Mouse (Mus musculus) CH12.LX (cell line): ENCODE results near the gene Prkca. TPM values are rescaled to one million over a fixed set of nuclear protein-coding genes. Genes with fewer than 3 reads are reported as not detected.
A peak's percentile ranks its signal among the peaks of the same experiment; 100 is the strongest.

ENCODE experiments used
- DNase-seq: peaks from one replicate; pipeline ENCODE4 v3.0.0-alpha.2; 2013; ENCODE audit errors: extremely low read depth
- H3K27ac ChIP-seq: 2 replicates; pipeline ENCODE4 v1.5.1; 2012; ENCODE audit warnings: low read depth, mild to moderate bottlenecking, control low read depth, moderate library complexity; ENCODE audit not compliant: insufficient read depth
- H3K27me3 ChIP-seq: replicated peaks from 2 replicates; pipeline ENCODE3; 2012; ENCODE audit warnings: inconsistent platforms
- H3K36me3 ChIP-seq, 2 experiments: replicated peaks in 1 of 2; 2 replicates each; pipeline versions ENCODE3 to v1.6.1; 2012; ENCODE audit warnings: inconsistent platforms in 1 of 2, low read length in 1 of 2, mild to moderate bottlenecking in 1 of 2, mixed read lengths in 1 of 2, moderate library complexity in 1 of 2; ENCODE audit not compliant: control insufficient read depth in 1 of 2, insufficient read depth in 1 of 2
- H3K4me1 ChIP-seq, 2 experiments: 2 replicates each; pipeline ENCODE4 v1.6.1; 2012; ENCODE audit warnings: inconsistent platforms in 1 of 2, moderate library complexity in 1 of 2; ENCODE audit not compliant: insufficient read depth in 2 of 2, control insufficient read depth in 1 of 2
- H3K4me2 ChIP-seq: 2 replicates; pipeline ENCODE4 v1.6.1; 2012; ENCODE audit warnings: low read depth, mild to moderate bottlenecking, control low read depth; ENCODE audit not compliant: poor library complexity, insufficient read depth, severe bottlenecking
- H3K4me3 ChIP-seq, 3 experiments: fragments of 150-350 bp in 1 of 3; sonication (generic) in 1 of 3; replicated peaks in 1 of 3; 2 replicates each; pipeline versions ENCODE3 to v1.5.1; 2011 to 2012; ENCODE audit warnings: low read depth in 2 of 3, low read length in 2 of 3, mild to moderate bottlenecking in 2 of 3, moderate library complexity in 2 of 3, control low read depth in 1 of 3, improper control_type of control experiment in 1 of 3, inconsistent platforms in 1 of 3, mixed read lengths in 1 of 3; ENCODE audit not compliant: poor library complexity in 1 of 3
- H3K79me2 ChIP-seq: replicated peaks from 2 replicates; pipeline ENCODE4 v1.6.1; 2012; ENCODE audit warnings: mild to moderate bottlenecking, moderate library complexity; ENCODE audit not compliant: control insufficient read depth, poor library complexity, insufficient read depth, severe bottlenecking; ENCODE audit errors: extremely low read depth
- H3K9ac ChIP-seq: 2 replicates; pipeline ENCODE4 v1.6.1; 2012; ENCODE audit warnings: low read depth, mild to moderate bottlenecking, control low read depth, moderate library complexity; ENCODE audit not compliant: insufficient read depth
- H3K9me3 ChIP-seq: replicated peaks from 2 replicates; pipeline ENCODE3; 2012; ENCODE audit warnings: low read length, inconsistent platforms, mixed read lengths
- BHLHE40 ChIP-seq: IDR thresholded peaks from 2 replicates; pipeline ENCODE4 v1.6.1; 2011; ENCODE audit warnings: mild to moderate bottlenecking, low read depth, low read length, improper control_type of control experiment
- CHD1 ChIP-seq: IDR thresholded peaks from 2 replicates; pipeline ENCODE4 v1.6.1; 2012; ENCODE audit warnings: low read depth, low read length, improper control_type of control experiment, inconsistent platforms
- CHD2 ChIP-seq: IDR thresholded peaks from 2 replicates; pipeline ENCODE4 v1.6.1; 2011; ENCODE audit warnings: low read length, improper control_type of control experiment
- CTCF ChIP-seq, 2 experiments: IDR thresholded peaks in 1 of 2; conservative IDR thresholded peaks in 1 of 2; 2 replicates each; pipeline ENCODE4 v1.5.1; 2011 to 2012; ENCODE audit warnings: low read depth in 2 of 2, low read length in 2 of 2, improper control_type of control experiment in 1 of 2, inconsistent platforms in 1 of 2, mild to moderate bottlenecking in 1 of 2, moderate library complexity in 1 of 2
- E2F4 ChIP-seq: IDR thresholded peaks from 2 replicates; pipeline ENCODE4 v1.6.1; 2011; ENCODE audit warnings: low read depth, low read length, improper control_type of control experiment; ENCODE audit not compliant: insufficient replicate concordance
- ELF1 ChIP-seq: IDR thresholded peaks from 2 replicates; pipeline ENCODE4 v1.6.1; 2014; ENCODE audit warnings: low read depth, mild to moderate bottlenecking, inconsistent platforms, low read length, improper control_type of control experiment
- EP300 ChIP-seq: IDR thresholded peaks from 2 replicates; pipeline ENCODE4 v1.6.1; 2011; ENCODE audit warnings: low read length, improper control_type of control experiment
- ETS1 ChIP-seq: conservative IDR thresholded peaks from 2 replicates; pipeline ENCODE4 v1.6.1; 2012; ENCODE audit warnings: low read depth, mild to moderate bottlenecking, inconsistent platforms, low read length, improper control_type of control experiment, moderate library complexity
- GABPA ChIP-seq: IDR thresholded peaks from 2 replicates; pipeline ENCODE4 v1.6.1; 2012; ENCODE audit warnings: low read depth, low read length, improper control_type of control experiment, inconsistent platforms; ENCODE audit not compliant: insufficient replicate concordance
- HCFC1 ChIP-seq: IDR thresholded peaks from 2 replicates; pipeline ENCODE4 v1.6.1; 2012; ENCODE audit warnings: low read depth, mild to moderate bottlenecking, inconsistent platforms, low read length, improper control_type of control experiment
- JUN ChIP-seq: IDR thresholded peaks from 2 replicates; pipeline ENCODE4 v1.6.1; 2011; ENCODE audit warnings: low read depth, mild to moderate bottlenecking, low read length, improper control_type of control experiment, moderate library complexity; ENCODE audit not compliant: insufficient read depth
- JUND ChIP-seq: conservative IDR thresholded peaks from 2 replicates; pipeline ENCODE4 v1.6.1; 2011; ENCODE audit warnings: low read depth, low read length, improper control_type of control experiment
- KAT2A ChIP-seq: IDR thresholded peaks from 2 replicates; pipeline ENCODE4 v1.6.1; 2012; ENCODE audit warnings: low read length, improper control_type of control experiment, inconsistent platforms; ENCODE audit not compliant: insufficient replicate concordance
- MAFK ChIP-seq: IDR thresholded peaks from 2 replicates; pipeline ENCODE4 v1.6.1; 2011; ENCODE audit warnings: low read length, improper control_type of control experiment; ENCODE audit not compliant: insufficient replicate concordance
- MAX ChIP-seq: IDR thresholded peaks from 2 replicates; pipeline ENCODE4 v1.6.1; 2011; ENCODE audit warnings: low read length, improper control_type of control experiment
- MAZ ChIP-seq: IDR thresholded peaks from 2 replicates; pipeline ENCODE4 v1.6.1; 2012; ENCODE audit warnings: low read depth, mild to moderate bottlenecking, inconsistent platforms, low read length, improper control_type of control experiment, moderate library complexity
- MEF2A ChIP-seq: IDR thresholded peaks from 2 replicates; pipeline ENCODE4 v1.6.1; 2014; ENCODE audit warnings: low read depth, mild to moderate bottlenecking, inconsistent platforms, low read length, improper control_type of control experiment, borderline replicate concordance
- MXI1 ChIP-seq: IDR thresholded peaks from 2 replicates; pipeline ENCODE4 v1.6.1; 2011; ENCODE audit warnings: mild to moderate bottlenecking, low read depth, low read length, improper control_type of control experiment
- NELFE ChIP-seq: IDR thresholded peaks from 2 replicates; pipeline ENCODE4 v1.6.1; 2011; ENCODE audit warnings: low read depth, low read length, improper control_type of control experiment
- NRF1 ChIP-seq: IDR thresholded peaks from 2 replicates; pipeline ENCODE4 v1.6.1; 2014; ENCODE audit warnings: low read depth, mild to moderate bottlenecking, inconsistent platforms, low read length, improper control_type of control experiment, moderate library complexity
- PAX5 ChIP-seq: IDR thresholded peaks from 2 replicates; pipeline ENCODE4 v1.6.1; 2012; ENCODE audit warnings: low read length, inconsistent platforms, mixed read lengths
- POLR2A ChIP-seq: IDR thresholded peaks from 2 replicates; pipeline ENCODE4 v1.6.1; 2011; ENCODE audit warnings: low read depth, mild to moderate bottlenecking, improper control_type of control experiment, low read length
- POLR2AphosphoS2 ChIP-seq: IDR thresholded peaks from 2 replicates; pipeline ENCODE4 v1.6.1; 2011; ENCODE audit warnings: low read depth, low read length, improper control_type of control experiment
- RAD21 ChIP-seq: IDR thresholded peaks from 2 replicates; pipeline ENCODE4 v1.6.1; 2011; ENCODE audit warnings: low read depth, mild to moderate bottlenecking, low read length, improper control_type of control experiment, moderate library complexity
- RCOR1 ChIP-seq: conservative IDR thresholded peaks from 2 replicates; pipeline ENCODE4 v1.6.1; 2012; ENCODE audit warnings: low read depth, mild to moderate bottlenecking, inconsistent platforms, low read length, improper control_type of control experiment
- SIN3A ChIP-seq: IDR thresholded peaks from 2 replicates; pipeline ENCODE4 v1.6.1; 2012; ENCODE audit warnings: low read length, improper control_type of control experiment, inconsistent platforms
- TBP ChIP-seq: conservative IDR thresholded peaks from 2 replicates; pipeline ENCODE4 v1.6.1; 2011; ENCODE audit warnings: low read depth, low read length, improper control_type of control experiment
- TCF12 ChIP-seq: IDR thresholded peaks from 2 replicates; pipeline ENCODE4 v1.6.1; 2014; ENCODE audit warnings: low read depth, mild to moderate bottlenecking, inconsistent platforms, low read length, improper control_type of control experiment
- UBTF ChIP-seq: IDR thresholded peaks from 2 replicates; pipeline ENCODE4 v1.6.1; 2012; ENCODE audit warnings: low read depth, mild to moderate bottlenecking, inconsistent platforms, low read length, improper control_type of control experiment, moderate library complexity
- USF1 ChIP-seq: IDR thresholded peaks from 2 replicates; pipeline ENCODE4 v1.6.1; 2014; ENCODE audit warnings: low read depth, mild to moderate bottlenecking, inconsistent platforms, low read length, improper control_type of control experiment
- USF2 ChIP-seq: conservative IDR thresholded peaks from 2 replicates; pipeline ENCODE4 v1.6.1; 2011; ENCODE audit warnings: low read depth, low read length, improper control_type of control experiment
- ZC3H11A ChIP-seq: IDR thresholded peaks from 2 replicates; pipeline ENCODE4 v1.6.1; 2012; ENCODE audit warnings: low read depth, mild to moderate bottlenecking, inconsistent platforms, low read length, improper control_type of control experiment
- ZKSCAN1 ChIP-seq: IDR thresholded peaks from 2 replicates; pipeline ENCODE4 v1.6.1; 2012; ENCODE audit warnings: low read depth, inconsistent platforms, low read length, improper control_type of control experiment, borderline replicate concordance
- ZMIZ1 ChIP-seq: IDR thresholded peaks from 2 replicates; pipeline ENCODE4 v1.6.1; 2012; ENCODE audit warnings: low read depth, mild to moderate bottlenecking, inconsistent platforms, low read length, improper control_type of control experiment
- ZNF384 ChIP-seq: IDR thresholded peaks from 2 replicates; pipeline ENCODE4 v1.6.1; 2012; ENCODE audit warnings: low read depth, low read length, improper control_type of control experiment, inconsistent platforms
- dilution Hi-C: fragments of 300-500 bp; cut with MboI; formaldehyde crosslinking; loops from 2 replicates; pipeline ENCODE4 v1.14.3; 2020; ENCODE audit warnings: low sequenced_read_pairs; ENCODE audit not compliant: extremely low pct_unique_long_range_greater_than_20kb, extremely low pct_ligation_motif_present
- in situ Hi-C: fragments of 300-500 bp; cut with MboI; formaldehyde crosslinking; loops from 3 replicates; pipeline ENCODE4 v1.14.3; 2019; ENCODE audit warnings: low sequenced_read_pairs, low pct_ligation_motif_present, low pct_unique_long_range_greater_than_20kb, mixed read lengths
- polyA plus RNA-seq: library from polyadenylated mRNA; unstranded; fragments of >175 nt; gene quantifications from 2 replicates; pipeline ENCODE4 v1.2.1, GENCODE M21; 2012; ENCODE audit warnings: low read depth; ENCODE audit not compliant: insufficient read length
- total RNA-seq, 2 experiments: library from RNA; depleted of rRNA; stranded (reverse); fragments of 300-350 nt in 1 of 2; fragments of >200 nt in 1 of 2; gene quantifications; 2 replicates each; pipeline ENCODE4 v1.2.3; 2012 to 2014

Gene Prkca
- total and polyA plus RNA-seq, 3 experiments: 40.0 to 107 (median 43.7) TPM

GRCm38 (mm10) chr11:108157074-108157473, 186.7 kb downstream of the Prkca start (continued):
- TF ChIP-seq MAFK (0 out of 2 replicates have a peak, but pooled peaks have one; percentile 3), POLR2A (0 out of 2 replicates have a peak, but pooled peaks have one; percentile 7), KAT2A (0 out of 2 replicates have a peak, but pooled peaks have one; percentile 53), TCF12 (peak; percentile 81), SIN3A (peak; percentile 62; the same call in 1 of the 2 replicates)
- TF ChIP-seq, all 38 proteins: peak for 20

GRCm38 (mm10) chr11:108156107-108156506, 187.6 kb downstream of the Prkca start:
- Histone ChIP-seq H3K36me3 (peaks cover 5 to 36% of the 10 kb centered on the region in 2 experiments), H3K9ac (peak overlapping the region; percentile 11), H3K27me3 (no peaks in the 10 kb centered on the region), H3K9me3 (peaks cover 18% of the 10 kb centered on the region), H3K27ac (peak overlapping the region; percentile 83), H3K4me2 (peak overlapping the region; percentile 42), H3K4me1 (peaks cover 47 to 73% of the 10 kb centered on the region in 2 experiments), H3K79me2 (peaks cover 16% of the 10 kb centered on the region), H3K4me3 (no peak overlapping the region)
- in situ Hi-C loops: loop anchor here (5.0 kb wide), 1 partner anchor 46 kb away; no protein-coding TSS in a partner anchor
- peak; percentile 80 for DNase-seq
- dilution Hi-C loops: no loop called here
- TF ChIP-seq NRF1 (no peak), POLR2A (no peak; the same call in none of the 2 replicates), HCFC1 (no peak), ETS1 (peak; percentile 85), E2F4 (peak; percentile 52; the same call in 1 of the 2 replicates), RCOR1 (peak; percentile 70; the same call in 1 of the 2 replicates), JUND (peak; percentile 54; the same call in 1 of the 2 replicates), UBTF (no peak), KAT2A (no peak), JUN (peak; percentile 21; the same call in 1 of the 2 replicates), TBP (peak; percentile 71; the same call in 1 of the 2 replicates), CHD2 (peak; percentile 72), MAZ (peak; percentile 57; the same call in 1 of the 2 replicates), NELFE (no peak), ZKSCAN1 (no peak), MAX (0 out of 2 replicates have a peak, but pooled peaks have one; percentile 39), EP300 (peak; percentile 96), POLR2AphosphoS2 (no peak), BHLHE40 (peak; percentile 77), ELF1 (peak; percentile 44; the same call in 1 of the 2 replicates), CTCF (conservative IDR thresholded peaks at IDR 0.05 in 1 of 2, IDR thresholded peaks at IDR 0.05 in 1 of 2; ENCODE audit: low read depth in 2 of 2, low read length in 2 of 2) (no peak), RAD21 (peak; percentile 1; the same call in 1 of the 2 replicates), TCF12 (peak; percentile 85), MEF2A (peak; percentile 91), GABPA (no peak), CHD1 (peak; percentile 46; the same call in 1 of the 2 replicates), MAFK (no peak), ZMIZ1 (peak; percentile 74), USF2 (no peak), USF1 (no peak), ZC3H11A (no peak), ZNF384 (no peak), MXI1 (0 out of 2 replicates have a peak, but pooled peaks have one; percentile 2), PAX5 (no peak), SIN3A (peak; percentile 54; the same call in 1 of the 2 replicates)
